Mouse (Mus musculus) erythroid progenitor cell, adult 5-6 weeks (primary cell): Measurements from ENCODE around the gene Ppp1r3c. TPM values are rescaled to one million over a fixed set of nuclear protein-coding genes. Genes with fewer than 3 reads are reported as not detected.

ENCODE experiments used
- ATAC-seq: replicated peaks from 2 replicates; pipeline ENCODE4 v1.8.0; 2016; ENCODE audit warnings: moderate number of reproducible peaks, mild to moderate bottlenecking, moderate TSS enrichment, inconsistent platforms; ENCODE audit not compliant: poor library complexity, low FRiP score, severe bottlenecking
- total RNA-seq, 2 experiments: library from RNA; stranded (forward) in 1 of 2; stranded (reverse) in 1 of 2; fragments of 150-400 nt in 1 of 2; fragments of 186-747, 209-891 nt in 1 of 2; gene quantifications; 2 replicates each; pipeline versions ENCODE4 v1.2.3 to v1.2.4; 2015 to 2017; ENCODE audit warnings: low replicate concordance in 2 of 2

Ppp1r3c gene
- total RNA-seq, 2 experiments from 2014 or later = not detected

DNA sequence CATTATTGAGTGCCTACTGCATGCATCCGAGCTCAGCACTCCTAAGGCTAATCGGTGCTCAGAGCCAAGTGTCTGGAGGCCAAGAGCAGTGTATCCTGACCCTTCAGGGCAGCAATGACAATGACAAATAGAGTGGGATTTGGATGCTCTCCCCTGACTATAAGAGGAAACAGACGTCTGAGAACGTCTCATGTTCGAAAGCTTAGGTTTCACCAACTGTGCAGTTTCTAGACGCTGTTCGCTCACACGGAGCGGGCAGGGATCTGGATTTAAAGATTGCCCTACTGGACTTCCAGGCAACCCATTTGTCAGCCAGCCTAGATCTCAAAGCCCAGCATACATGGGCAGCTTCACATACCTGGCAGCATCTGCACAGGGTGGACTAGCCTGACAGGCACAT is 49.4 kb downstream of the Ppp1r3c start:
- no peak for ATAC-seq

DNA sequence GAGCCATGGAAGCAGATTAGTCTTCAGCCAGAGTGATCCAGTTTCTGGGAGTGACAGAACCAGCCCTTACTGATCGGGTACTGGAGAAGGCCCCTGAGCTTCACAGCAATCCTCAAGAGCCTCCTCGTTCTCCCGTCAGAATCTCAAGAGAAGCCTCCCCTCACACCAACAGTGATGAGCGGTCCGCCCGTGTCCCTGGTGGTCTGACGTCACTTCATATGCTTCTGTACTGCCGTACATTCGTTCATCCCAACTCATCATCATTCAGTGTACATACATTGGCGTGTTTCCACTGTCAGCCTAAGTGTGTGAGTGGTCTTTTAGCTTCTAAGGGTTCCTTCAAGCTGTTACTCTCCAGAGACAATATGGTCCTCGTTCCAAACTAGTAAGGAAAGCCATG is 50.4 kb downstream of the Ppp1r3c start:
- no peak for ATAC-seq

DNA sequence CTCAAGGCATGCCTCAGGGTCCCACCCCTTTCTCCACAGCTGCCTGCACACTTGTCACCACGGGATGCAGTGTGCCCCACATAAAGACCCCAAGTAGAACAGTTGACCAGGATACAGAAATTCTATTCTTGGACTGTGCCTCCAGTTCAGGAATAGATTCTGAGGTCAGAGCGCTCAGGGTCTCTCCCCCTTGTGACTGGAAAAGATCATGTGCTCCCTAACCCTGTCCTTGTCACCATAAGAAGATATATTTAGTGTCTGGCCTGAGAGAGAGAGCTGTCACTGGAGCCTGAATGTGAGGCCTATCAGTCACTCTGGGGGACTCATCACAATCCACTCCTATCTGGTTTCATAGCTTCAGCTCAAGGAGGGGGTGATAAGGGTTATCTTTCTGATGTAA is 53.9 kb downstream of the Ppp1r3c start:
- ATAC-seq = no peak

Other genes with a start within 250 kb of the Ppp1r3c start
- 0.84 TPM in 1 of 2 replicates, not detected in the other for gene Hectd2, start 182.0 kb downstream of the Ppp1r3c start, total RNA-seq (2015; ENCODE audit: low replicate concordance)
- 1.1 and 4.2 TPM in 2 replicates for gene Hectd2, start 182.0 kb downstream of the Ppp1r3c start, total RNA-seq (2017; ENCODE audit: low replicate concordance)
- gene Tnks2, start 97.6 kb upstream of the Ppp1r3c start, total RNA-seq (2015; ENCODE audit: low replicate concordance) = 27.2 and 41.1 TPM in 2 replicates
- 29.4 and 41.8 TPM in 2 replicates for gene Tnks2, start 97.6 kb upstream of the Ppp1r3c start, total RNA-seq (2017; ENCODE audit: low replicate concordance)
- gene Fgfbp3, start 183.0 kb upstream of the Ppp1r3c start, total RNA-seq (2015; ENCODE audit: low replicate concordance) = not detected in 2 replicates
- 1.6 and 6.5 TPM in 2 replicates for gene Fgfbp3, start 183.0 kb upstream of the Ppp1r3c start, total RNA-seq (2017; ENCODE audit: low replicate concordance)
- 90.5 and 95.2 TPM in 2 replicates for gene Btaf1, start 189.4 kb upstream of the Ppp1r3c start, total RNA-seq (2015; ENCODE audit: low replicate concordance)
- gene Btaf1, start 189.4 kb upstream of the Ppp1r3c start, total RNA-seq (2017; ENCODE audit: low replicate concordance) = 178 and 227 TPM in 2 replicates